Mouse (Mus musculus) neutrophil, adult 83 days (primary cell): ENCODE measurements around the gene Chd8. TPM values are rescaled to one million over a fixed set of nuclear protein-coding genes. Genes with fewer than 3 reads are reported as not detected.

Experiments used
- total RNA-seq, 2 experiments: library from RNA; stranded (reverse); gene quantifications; one replicate each; pipeline ENCODE4 v1.2.4; 2023

Gene Chd8
- 100 to 1,000 TPM in 1 of 2 experiments, 10 to 100 TPM in 1; 89.4 to 100 TPM for total RNA-seq

GRCm38 (mm10) chr14:52257484-52258213 lies at the start of gene Chd8:
Gene Chd8 (minus strand): TSS chr14:52257780.

DNA sequence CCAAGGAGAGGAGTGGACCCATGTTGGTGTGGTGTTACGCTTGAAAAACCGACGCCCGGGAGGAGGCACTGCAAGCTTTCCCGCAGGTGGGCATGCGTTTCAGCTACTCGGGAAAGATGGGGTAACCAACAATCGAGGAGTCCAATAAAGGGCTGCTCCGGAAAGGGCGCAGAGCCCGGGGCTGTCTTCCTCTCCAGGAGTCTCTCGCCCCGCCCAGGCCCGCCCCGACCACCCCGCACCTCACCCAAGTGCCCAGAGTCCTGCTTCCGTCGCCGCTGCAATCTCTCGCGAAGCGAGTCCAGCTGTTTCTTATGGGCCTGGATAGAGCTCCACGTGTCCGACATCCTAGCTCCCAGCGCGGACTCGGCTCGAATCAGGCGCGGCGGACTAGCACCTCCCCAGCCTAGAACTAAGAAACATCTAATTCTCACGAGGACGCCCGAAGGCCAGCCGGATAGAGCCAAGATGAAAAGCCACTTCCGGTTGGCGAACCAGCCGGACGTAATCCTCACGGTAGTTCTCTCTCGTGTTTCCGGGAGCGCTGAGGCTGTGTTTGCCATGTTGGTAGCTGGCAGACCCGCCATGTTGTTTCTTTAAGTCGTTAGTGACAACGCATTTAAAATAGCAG lies 47.2 kb upstream of the Chd8 start, which contains the start of gene Mettl3:
Gene Mettl3 (minus strand): TSS at position 485 of the 628 bp plus-strand sequence.

DNA sequence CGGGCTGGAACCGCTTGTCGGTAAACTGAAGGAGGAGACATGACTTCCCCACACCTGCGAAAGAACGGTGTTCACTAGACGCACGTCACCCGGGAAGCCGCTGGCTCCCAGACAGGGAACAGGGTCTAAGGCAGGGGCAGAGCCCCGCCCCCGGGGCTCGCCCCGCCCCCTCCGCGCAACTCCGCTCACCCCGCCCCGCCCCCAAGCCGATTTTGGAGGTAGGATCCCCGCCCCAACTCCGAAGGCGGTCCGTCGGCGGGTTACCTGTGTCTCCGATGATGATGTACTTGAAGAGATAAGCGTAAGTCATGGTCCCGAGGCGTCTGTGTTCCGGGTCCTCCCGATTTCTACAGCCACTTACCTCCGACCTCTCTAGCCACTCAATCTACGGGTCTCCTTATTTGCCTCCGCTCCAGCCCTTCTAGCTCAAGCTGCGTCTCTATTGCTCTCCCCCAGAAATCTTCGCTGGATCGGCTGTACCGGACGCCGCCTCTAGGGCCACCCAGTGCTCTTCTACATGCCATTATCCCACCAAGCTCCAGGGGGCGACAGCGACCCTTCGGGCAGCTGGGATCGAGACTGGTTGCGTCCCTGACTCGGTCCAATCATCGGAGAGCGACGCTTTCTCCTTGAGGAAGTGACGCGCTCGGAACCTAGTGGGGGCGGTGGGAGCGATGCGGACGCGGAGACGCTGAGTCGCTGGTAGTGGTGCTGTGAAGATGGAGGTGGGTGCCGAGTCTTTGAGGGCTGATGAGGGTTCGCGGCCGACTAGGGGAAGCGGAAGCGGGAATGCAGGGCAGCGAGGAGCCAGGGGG lies 21.6 kb upstream of the Chd8 start, which contains the start of the genes Tox4 and Rab2b:
Gene Tox4 (plus strand): TSS at position 215 of the 815 bp plus-strand sequence.
Gene Rab2b (minus strand): TSS at position 614 of the 815 bp plus-strand sequence.

DNA sequence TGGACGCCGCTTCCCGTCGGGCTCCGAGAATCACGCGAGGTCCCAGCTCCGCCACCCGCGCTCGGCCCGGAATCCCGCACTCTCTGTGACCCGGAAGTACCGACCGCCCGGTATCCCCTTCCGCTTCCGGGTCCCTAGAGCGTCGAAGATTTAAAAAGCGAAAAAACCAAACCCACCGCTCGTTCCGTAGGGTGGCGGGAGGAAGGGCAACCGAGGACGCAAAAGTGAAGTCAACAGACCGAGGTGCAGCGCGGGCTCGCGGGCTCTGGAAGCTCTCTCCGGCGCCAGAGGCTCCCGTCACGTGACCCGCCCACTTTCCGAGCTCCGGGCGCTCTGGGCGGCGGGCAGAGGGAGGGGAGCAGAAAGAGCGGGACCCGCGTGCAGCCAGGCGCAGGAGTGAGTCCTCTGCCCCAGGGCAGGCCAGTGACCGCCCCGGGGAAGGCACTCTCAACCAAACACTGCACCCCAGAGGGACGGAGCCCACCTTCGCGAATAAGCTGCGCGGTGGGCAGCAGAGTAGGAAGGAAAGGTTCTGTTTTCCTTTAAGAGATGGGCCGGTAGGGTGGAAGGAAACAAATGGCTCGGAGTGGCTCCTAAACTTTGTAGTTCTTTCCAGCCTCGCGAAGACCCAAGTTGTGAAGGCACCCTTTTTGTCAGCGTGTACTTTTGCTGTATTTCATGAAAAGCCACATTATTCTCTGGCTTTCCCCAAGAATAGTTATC lies 60.3 kb downstream of the Chd8 start, which contains the start of gene Supt16:
Gene Supt16 (minus strand): TSS at position 261 of the 723 bp plus-strand sequence.

Other genes starting within 250 kb of the Chd8 start
- gene Tmem253, start 242.1 kb downstream of the Chd8 start, total RNA-seq, result under 1 TPM in 1 of 2 experiments, not detected in 1; 0.66 TPM
- 10 to 100 TPM; 11.5 to 12.5 TPM for gene Zfp219, start 237.0 kb downstream of the Chd8 start, total RNA-seq
- gene Olfr221, start 215.3 kb downstream of the Chd8 start, total RNA-seq, result not detected
- gene Hnrnpc, start 153.8 kb downstream of the Chd8 start, total RNA-seq, result 100 to 1,000 TPM; 225 to 228 TPM
- 1 to 10 TPM in 1 of 2 experiments, under 1 TPM in 1; 0.42 to 2.3 TPM for gene Rpgrip1, start 147.1 kb downstream of the Chd8 start, total RNA-seq
- 10 to 100 TPM; 62.9 to 63.8 TPM for gene Supt16, start 60.4 kb downstream of the Chd8 start, total RNA-seq
- gene Tox4, start 21.4 kb upstream of the Chd8 start, total RNA-seq, result 100 to 1,000 TPM in 1 of 2 experiments, 10 to 100 TPM in 1; 93.9 to 102 TPM
- 1 to 10 TPM; 2.8 to 3.2 TPM for gene Rab2b, start 21.8 kb upstream of the Chd8 start, total RNA-seq
- 10 to 100 TPM; 21.7 to 23.5 TPM for gene Mettl3, start 47.3 kb upstream of the Chd8 start, total RNA-seq
- gene Sall2, start 71.0 kb upstream of the Chd8 start, total RNA-seq, result under 1 TPM; 0.57 to 0.68 TPM
- gene Olfr1513, start 98.6 kb upstream of the Chd8 start, total RNA-seq, result not detected
- gene Olfr1512, start 121.4 kb upstream of the Chd8 start, total RNA-seq, result not detected
- gene Olfr1511, start 139.6 kb upstream of the Chd8 start, total RNA-seq, result not detected
- not detected for gene Olfr1510, start 156.6 kb upstream of the Chd8 start, total RNA-seq
- gene Olfr1509, start 185.2 kb upstream of the Chd8 start, total RNA-seq, result not detected
- gene Olfr1508, start 209.7 kb upstream of the Chd8 start, total RNA-seq, result not detected
- gene Olfr1507, start 238.0 kb upstream of the Chd8 start, total RNA-seq, result not detected